Mouse (Mus musculus): ENCODE measurements around the gene Pld4. TPM values are rescaled to one million over a fixed set of nuclear protein-coding genes. Genes with fewer than 3 reads are reported as not detected.
A peak's percentile ranks its signal among the peaks of the same experiment; 100 is the strongest.

Gene Pld4
- total RNA-seq, 2 experiments from 2014 or later, result 0.14 to 1.2 TPM

DNA sequence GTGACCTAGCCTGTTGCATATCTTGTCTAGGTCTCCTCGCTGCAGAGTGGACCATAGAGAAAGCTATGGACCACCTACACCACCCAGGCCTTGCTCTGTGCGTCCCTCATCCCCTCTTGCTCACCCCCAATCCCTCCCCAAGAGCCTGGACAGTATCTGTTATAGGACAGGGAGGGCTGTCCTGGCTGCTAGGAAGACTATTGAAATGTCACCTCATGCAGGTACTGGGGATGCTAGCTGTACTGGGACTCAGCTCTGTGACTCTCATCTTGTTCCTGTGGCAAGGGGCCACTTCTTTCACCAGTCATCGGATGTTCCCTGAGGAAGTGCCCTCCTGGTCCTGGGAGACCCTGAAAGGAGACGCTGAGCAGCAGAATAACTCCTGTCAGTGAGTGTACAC is 2.7 kb downstream of the Pld4 start:
- ATAC-seq (replicated peaks; ENCODE audit: low FRiP score, low TSS enrichment, poor library complexity, severe bottlenecking), result no peak

DNA sequence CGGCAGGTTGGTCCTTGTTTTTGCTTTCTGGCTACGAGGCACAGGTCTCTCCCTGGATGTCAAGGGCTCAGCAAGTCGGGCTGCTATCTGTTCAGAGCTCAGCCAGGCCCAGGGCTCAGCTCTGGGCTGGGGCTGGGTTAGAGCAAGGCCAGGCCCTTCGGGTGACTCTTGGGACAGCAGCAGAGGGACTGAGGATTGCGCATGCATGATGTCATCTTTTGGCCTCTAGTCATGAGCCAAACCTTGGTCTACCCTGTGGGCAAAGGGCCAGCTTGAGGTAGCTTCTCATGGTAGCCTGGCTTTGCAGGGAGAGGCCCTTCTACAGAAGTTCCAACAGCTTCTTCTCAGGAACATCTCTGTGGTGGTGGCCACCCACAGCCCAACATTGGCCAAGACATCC is 3.7 kb downstream of the Pld4 start:
- ATAC-seq (replicated peaks; ENCODE audit: low FRiP score, low TSS enrichment, poor library complexity, severe bottlenecking), result no peak

DNA sequence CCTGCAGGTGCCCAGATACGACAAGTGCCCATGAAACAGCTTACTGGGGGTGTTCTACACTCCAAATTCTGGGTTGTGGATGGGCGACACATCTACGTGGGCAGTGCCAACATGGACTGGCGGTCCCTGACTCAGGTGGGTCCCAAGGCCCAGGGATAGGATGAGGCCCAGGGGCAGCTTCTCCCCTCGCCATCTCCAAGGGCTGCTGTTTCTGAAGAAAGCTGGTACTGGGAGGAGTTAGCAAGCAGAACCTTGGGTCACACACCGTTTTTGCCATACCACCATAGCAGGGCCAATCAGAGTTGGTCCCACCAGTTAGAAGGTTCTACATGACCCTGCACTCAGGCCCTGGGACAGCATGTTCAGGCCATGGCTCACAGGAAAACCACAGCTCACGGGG is 4.5 kb downstream of the Pld4 start:
- ATAC-seq (replicated peaks; ENCODE audit: low FRiP score, low TSS enrichment, poor library complexity, severe bottlenecking), result no peak

DNA sequence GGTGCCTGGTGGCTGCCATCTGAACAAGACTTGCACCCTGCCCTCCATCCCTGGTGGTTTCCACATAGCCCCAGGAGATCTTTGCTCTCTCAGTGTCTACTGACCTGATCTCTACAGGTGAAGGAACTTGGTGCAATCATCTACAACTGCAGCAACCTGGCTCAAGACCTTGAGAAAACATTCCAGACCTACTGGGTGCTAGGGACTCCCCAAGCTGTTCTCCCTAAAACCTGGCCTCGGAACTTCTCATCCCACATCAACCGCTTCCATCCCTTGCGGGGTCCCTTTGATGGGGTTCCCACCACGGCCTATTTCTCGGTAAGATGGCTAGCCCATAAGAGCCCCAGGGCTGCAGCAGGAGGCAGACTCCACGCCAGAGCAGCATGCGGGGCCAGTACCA is 6.1 kb downstream of the Pld4 start:
- no peak for ATAC-seq (replicated peaks; ENCODE audit: low FRiP score, low TSS enrichment, poor library complexity, severe bottlenecking)

DNA sequence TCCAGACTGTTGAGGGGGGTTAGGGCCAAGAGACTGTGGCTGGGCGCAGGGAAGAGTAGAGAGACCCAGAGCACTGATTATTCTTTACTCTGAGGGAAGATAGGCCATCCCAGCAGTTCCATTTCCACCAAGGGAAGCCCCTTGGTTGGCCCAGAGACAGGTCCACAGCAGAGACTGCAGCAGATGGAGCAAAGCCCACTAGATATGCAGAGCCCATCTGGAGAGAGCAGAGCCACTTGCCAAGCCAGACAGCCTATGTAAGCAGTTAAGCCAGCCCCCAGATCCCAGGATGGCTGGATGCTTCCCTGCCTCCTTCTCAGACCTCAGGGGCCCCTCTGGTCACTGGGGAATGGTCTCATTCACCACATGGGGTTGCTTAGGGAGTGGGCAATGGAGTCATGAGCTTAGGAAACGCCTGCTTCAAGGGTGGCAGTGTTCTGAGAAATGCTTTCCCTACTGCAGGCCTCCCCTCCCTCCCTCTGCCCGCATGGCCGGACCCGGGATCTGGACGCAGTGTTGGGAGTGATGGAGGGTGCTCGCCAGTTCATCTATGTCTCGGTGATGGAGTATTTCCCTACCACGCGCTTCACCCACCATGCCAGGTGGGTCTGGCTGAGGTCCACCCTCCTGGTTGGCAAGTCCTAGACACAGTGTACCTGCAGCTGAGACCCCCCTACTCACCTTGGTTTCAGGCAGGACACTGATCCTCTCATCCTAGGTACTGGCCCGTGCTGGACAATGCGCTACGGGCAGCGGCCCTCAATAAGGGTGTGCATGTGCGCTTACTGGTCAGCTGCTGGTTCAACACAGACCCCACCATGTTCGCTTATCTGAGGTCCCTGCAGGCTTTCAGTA is 6.8 kb downstream of the Pld4 start:
- ATAC-seq (replicated peaks; ENCODE audit: low FRiP score, low TSS enrichment, poor library complexity, severe bottlenecking), result no peak

DNA sequence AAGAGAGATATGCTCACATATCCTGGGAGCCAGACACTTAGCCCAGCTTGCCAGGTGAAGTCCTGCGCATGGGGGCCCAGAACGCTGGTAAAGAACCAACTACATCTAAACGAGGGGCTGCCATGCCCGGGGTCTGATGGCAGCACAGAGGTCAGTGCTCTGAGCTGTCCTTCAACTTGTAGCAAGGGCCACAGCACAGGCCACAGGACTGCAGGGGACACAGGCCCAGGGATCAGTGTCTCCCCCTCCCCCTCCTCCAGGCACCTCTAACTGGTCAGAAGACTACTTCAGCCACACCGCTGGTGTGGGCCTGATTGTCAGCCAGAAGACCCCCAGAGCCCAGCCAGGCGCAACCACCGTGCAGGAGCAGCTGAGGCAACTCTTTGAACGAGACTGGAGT is 7.7 kb downstream of the Pld4 start:
- no peak for ATAC-seq (replicated peaks; ENCODE audit: low FRiP score, low TSS enrichment, poor library complexity, severe bottlenecking)

DNA sequence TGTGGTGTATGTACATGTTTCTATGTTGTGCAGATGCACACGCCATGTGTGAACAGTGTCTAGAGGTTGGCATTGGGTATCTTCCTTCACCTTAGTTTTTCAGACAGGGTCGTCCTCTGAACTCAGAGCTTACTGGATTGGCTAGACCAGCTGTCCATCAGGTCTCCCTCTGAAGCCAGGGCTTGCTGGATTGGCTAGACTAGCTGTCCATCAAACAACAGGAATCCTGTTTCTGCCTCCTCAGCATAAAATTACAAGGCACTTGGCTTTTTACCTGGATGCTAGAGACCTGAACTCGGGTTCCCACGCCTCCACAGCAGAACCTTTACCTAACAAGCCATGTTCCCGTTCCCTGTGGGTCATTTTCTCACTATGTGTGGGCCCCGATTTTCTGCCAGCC is 8.6 kb downstream of the Pld4 start:
- no peak for ATAC-seq (replicated peaks; ENCODE audit: low FRiP score, low TSS enrichment, poor library complexity, severe bottlenecking)

DNA sequence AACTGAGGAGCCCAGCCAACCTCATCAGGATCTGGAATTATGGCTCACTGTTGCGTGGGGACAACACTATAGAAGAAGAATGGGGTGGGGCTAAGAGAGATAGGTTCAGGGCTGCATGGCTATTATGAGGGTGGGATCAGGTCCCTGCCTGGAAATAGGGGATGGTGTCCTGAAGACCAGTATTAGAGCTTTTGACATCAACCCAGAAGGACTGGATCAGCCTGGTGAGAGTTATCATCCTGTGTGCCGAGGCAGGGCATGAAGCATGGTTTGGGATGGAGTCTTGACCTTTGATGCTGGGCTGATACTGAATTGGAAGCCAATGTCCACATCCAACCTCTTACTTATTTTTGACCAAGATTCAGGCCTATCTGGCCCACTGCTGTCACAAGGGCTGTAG is 9.3 kb downstream of the Pld4 start:
- ATAC-seq (replicated peaks; ENCODE audit: low FRiP score, low TSS enrichment, poor library complexity, severe bottlenecking), result no peak

DNA sequence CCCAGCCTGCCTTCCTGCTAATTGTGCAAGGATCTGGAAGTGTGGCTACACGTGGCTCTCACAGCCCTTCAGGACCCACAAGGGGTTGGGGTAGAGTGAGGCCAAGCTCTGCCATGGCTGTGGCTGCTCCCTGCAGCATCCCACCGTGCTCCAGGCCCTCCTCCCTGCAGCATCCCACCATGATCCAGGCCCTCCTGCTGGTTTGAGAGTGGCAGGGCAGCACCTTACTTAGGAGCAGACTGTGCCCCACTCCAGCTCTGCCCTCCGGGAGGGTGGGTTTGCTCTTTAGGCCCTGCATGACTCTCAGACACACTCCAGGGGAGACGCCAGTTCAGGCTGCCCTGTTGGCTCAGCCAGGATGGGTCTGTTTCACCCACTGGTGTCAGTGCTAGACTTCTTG is 9.9 kb downstream of the Pld4 start:
- ATAC-seq (replicated peaks; ENCODE audit: low FRiP score, low TSS enrichment, poor library complexity, severe bottlenecking), result no peak

DNA sequence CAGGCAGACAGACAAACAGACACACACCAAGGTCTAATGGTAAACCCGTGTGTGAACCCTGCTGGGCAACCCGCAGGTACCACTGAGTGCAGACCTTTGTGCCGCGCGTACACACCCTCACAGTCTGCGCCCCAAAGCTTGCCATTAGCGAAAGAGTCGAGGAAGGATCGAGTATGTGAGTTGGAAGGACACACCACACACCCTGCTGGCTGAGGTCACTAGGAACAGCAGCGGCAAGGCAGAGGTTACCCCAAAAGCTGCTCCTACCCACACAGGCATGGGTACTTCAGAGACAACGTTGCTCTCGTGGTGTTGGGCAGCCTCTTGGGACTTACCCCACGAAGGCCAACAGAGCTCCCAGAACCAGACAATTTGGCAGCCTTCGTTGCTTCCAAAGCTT is 11.9 kb downstream of the Pld4 start:
- no peak for ATAC-seq (replicated peaks; ENCODE audit: low FRiP score, low TSS enrichment, poor library complexity, severe bottlenecking)

DNA sequence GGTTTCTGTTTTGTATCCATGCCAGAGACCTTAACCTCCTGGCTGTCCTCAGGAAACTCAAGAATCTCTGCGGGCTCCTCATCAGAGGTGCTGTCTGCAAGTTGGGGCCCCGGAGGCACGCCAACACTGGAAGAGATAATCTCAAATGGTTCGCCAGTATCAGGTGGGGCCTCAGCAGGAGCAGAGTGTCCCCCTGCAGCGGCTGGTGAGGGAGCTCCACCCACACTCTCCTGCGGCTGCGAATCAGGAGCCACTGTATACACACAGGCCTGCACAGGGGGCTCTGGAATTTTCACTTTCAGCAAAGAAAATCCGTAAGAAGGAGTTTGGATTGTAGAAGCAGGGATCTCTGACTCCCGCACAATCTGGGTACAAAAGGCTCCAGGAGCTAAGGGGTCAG is 12.9 kb downstream of the Pld4 start:
- no peak for ATAC-seq (replicated peaks; ENCODE audit: low FRiP score, low TSS enrichment, poor library complexity, severe bottlenecking)

DNA sequence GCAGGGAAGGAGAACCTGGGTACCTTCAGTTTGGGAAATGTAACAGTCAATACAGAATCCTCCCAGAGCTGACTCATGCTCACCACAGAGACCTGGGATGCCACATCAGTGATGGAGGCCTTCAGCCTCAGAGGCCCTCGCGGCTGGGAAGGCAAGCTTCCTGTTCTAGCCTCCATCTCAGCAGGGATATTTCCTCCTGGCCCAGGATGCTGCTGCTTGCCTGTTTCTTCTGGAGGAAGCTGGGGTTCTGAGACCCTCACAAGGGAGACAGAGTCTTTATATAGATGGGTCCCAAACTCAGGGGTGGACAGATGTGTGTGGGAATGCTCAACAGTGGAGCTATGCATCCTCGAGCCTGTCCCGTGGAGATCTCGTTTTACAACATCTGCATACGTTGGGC is 13.6 kb downstream of the Pld4 start:
- ATAC-seq (replicated peaks; ENCODE audit: low FRiP score, low TSS enrichment, poor library complexity, severe bottlenecking), result no peak

DNA sequence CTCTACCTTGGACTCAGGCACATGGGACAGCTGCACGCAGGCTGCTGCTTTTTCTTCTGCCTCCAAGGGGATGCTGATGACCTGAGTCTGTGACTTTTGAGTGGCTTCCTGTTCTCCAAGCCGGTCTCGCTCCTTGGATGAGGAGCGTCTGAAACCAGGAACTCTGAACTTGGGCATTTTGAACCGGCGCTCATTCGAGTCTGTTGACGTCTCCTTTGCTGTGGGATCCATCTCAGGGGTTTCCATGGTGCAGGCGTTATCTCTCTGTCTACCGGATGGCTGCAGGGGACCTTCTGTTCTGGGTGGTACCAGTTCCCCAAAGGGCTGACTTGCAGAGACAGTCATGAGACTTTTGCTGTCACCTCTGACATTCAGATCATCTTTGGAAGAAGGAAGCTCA is 14.0 kb downstream of the Pld4 start:
- no peak for ATAC-seq (replicated peaks; ENCODE audit: low FRiP score, low TSS enrichment, poor library complexity, severe bottlenecking)

DNA sequence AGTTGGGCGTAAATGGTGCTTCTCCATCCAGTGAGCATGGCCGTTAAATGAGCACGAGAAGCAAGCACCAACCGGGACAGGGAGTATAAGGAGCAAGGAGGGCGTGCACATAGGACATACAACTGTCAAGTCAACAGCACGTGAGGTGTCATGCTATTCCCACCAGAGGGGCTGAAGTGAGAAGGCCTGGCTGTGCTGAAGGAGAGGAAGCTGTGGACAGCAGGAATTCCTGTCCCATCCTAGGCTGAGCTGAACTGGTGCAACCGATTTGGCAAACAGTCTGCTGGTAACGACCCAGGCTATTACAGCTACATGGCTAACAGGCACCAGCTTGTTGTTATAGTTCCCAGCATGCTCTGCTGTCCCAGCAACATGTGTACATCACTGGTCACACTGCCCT is 30.6 kb downstream of the Pld4 start:
- no peak for ATAC-seq (replicated peaks; ENCODE audit: low FRiP score, low TSS enrichment, poor library complexity, severe bottlenecking)

DNA sequence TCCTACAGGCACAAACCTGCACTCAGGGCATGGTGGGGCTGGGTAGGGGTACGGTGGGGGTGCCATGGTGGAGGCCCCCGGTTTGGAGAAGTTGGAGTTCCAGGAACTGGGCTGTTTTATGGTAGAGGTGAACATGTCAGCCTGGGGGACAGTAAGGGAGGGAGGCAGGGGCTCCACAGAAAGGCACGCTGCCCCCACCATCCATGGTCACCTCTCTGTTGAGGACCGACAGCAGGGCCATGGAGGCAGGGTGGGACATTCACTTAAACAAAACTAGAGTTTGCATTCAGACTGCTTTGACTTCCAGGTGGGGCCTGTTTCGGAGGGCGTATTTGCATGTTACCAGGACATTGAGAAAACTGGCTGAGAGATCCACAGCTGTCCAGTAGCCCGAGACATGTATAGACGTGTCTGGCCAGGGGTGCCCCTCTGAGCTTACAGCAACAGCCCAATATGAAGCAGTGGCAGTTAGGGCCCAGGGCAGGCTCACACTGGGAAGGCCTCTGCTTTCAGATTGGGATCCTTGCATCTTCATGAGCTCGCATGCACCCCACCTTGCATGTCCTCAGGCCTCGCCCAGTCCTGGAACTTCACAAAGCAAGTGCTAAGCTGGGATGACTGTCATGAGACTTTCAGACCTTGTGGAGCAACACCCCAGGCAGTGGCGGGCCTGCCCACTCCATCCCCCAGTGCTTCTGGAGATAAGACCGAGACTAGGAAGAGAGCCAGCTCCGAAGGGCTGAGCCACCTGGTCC is 33.3 kb downstream of the Pld4 start:
- ATAC-seq (replicated peaks; ENCODE audit: low FRiP score, low TSS enrichment, poor library complexity, severe bottlenecking), result peak; percentile 92

DNA sequence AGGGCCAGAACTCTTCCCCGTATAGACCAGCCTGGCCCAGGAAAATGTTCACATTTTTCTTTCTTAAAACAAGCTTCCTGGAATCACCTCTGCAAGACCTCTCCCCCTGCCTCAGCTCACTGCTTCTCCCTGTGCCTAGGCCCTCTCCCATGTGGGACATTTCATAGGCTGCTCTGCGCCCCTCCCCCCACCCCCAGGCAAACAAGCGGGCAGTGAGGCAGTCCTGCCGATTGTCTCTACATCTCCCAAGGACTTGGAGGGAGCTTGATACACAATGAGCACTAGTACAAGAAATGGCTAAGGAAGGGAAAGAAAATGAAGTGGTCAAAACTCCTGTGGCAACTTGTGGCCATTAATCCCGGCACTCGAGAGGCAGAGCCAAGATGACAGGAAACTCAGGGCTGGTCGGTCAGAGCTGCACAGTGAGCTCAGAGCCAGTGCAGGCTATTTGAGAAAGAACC is 33.9 kb downstream of the Pld4 start:
- no peak for ATAC-seq (replicated peaks; ENCODE audit: low FRiP score, low TSS enrichment, poor library complexity, severe bottlenecking)

DNA sequence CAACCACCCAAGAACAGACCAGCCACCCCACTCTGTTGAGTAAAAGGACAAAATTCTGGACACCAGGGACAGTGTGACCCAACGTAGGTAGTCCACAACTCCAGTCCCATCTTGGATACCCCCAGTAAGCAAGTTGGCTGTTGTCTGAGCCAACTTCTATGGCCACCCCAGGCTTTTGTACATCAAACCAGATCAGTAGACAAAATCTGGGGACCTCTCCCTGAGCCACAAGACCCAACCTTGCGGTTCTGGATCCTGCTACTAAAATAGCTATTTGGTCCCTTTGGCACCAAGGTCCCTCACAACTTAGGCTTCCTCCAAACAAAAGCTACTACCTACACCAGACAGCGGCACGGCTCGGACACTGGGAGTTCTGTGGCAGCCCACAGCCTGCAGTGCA is 34.5 kb downstream of the Pld4 start:
- no peak for ATAC-seq (replicated peaks; ENCODE audit: low FRiP score, low TSS enrichment, poor library complexity, severe bottlenecking)

DNA sequence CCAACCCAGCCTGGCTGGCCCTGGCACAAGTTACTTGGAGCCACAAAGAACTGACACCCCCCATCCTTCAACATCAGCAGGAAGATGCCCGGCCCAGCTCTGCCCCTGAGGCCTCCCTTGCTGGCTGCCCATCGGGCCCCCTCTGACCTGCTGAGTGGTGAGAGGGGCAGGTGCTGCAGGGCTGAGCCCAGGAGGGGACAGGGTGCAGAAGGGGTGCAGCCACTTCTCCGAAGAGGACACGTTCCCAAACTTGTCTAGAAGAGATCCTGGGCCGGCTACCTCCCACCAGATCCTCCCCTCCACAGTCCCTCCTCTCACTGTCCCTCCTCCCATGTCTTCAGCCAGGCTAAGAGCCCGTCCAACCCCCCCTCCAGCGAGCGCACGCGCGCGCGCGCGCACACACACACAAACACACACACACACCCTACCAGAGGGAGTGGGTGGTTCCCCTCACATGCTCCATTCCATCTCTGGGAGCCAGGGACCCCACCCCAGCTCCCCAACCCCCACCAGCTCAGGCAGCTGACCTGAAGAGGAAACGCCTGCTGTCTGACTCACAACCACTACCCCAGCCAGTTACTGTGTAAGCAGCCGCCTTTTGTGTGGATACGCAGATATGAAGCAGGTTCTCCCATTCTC is 35.1 kb downstream of the Pld4 start:
- no peak for ATAC-seq (replicated peaks; ENCODE audit: low FRiP score, low TSS enrichment, poor library complexity, severe bottlenecking)

DNA sequence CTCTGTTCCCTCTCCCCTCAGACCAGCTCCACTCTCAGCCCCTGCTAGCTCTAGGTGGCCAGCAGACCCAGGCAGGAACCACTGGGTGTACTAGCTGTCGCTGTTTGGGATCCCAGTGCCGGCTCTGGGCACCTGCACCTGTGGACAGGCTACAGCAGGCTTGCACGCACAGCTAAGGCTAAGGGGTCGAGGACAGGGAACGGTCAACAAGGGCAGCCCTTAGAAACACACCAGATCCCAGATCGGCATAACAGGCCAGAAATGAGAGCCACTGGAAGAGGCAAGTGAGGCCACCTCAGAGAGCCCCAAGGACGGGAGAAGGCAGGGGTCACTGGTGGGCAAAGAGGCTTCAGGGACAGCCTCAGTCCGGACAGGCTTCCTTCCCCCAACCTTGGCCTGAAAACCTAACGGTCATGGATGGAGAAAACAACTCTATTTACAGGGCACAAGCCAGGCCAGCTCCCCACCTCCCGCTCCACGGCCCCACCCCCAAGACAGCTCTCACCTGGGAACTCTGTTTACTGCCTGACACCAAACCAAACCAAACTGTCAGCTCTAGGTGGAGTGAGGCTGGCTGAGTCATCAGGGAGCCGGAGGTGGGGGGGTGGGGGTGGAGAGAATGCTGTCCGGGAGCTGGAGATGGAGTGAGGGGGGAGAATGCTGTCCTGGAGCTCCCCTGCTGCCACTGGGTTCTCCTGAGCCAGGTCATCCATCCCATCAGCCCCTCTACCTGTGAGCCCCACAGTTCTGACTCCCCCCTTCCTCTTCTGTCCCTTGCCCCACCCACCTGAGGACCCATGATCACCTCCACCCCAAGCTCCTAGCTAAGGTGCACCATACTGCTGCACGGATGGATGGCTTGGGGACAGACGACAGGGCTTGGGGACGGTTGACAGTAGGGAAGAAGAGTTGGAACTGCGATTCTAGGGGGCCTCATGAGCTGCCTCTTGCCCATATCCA is 36.4 kb downstream of the Pld4 start:
- no peak for ATAC-seq (replicated peaks; ENCODE audit: low FRiP score, low TSS enrichment, poor library complexity, severe bottlenecking)

Measured in megakaryocyte-erythroid progenitor cell, adult 5-6 weeks (primary cell).